Mouse (Mus musculus) retina, embryonic 14.5 days (tissue): Measurements from ENCODE around the gene Cbl.

Source experiments
- DNase-seq: peaks from one replicate; pipeline ENCODE4 v3.0.0-alpha.2; 2015; ENCODE audit warnings: low spot score

Gene Cbl

DNA sequence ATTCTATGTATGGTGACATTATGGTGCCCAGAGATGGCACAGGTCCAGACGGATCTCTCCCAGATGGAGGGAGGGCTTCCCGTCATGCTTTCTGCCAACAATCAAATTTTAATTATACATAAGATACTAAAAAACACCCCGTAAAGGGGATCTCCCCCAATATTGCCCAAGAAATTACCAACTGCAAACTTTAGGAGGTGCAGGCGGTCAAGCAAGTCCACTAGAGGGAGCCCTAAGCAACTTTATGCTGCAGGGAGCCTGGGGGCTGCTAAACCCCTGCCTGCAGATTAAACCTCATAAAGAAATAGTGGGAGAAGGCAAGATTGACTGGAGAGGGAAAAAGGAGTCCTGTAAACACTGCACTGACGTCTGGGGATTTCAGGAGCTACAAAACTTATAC, 5.6 kb upstream of the Cbl start:
- DNase-seq, result peak; percentile 90

- no peak for DNase-seq
Observed at GRCm38 (mm10) chr9:44238501-44239190, 4.8 kb upstream of the Cbl start.

DNA sequence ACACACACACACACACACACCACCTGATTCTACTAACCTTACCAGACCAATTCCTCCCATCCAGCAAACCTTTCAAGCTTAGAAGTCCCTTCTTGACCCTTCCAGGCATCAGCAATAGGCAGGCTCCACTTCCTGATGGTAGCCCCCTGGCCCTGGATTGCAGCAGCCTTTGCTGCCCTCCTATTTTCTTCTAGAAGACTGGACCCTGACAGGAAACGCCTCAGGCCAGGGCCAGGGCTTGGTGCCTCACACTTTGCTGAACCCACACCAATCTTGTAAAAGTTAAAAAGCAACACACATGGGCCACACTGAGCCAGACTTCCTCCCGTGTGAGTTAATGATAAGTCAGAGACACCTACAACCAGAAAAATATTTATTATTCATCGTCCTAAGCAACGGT, 3.3 kb upstream of the Cbl start:
- DNase-seq, result no peak

DNA sequence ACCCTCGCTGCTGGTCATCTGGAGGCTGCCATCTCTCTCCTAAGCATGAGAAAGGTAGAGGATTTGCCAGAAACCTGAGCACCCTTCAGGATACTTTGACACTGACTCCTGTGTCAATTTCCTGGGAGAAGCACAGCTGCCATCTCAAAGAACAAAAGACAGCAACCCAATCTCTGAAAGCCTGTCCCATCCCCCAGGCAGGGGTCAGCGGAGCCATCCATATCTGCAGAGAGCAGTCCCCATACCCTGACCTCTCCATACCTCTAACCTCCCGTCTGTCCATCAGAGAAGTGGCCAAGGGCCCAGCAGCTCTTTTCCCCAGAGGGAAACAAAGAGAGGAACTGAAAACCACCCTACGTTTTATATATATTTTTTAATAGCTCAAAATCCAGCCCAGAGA, 2.8 kb upstream of the Cbl start:
- no peak for DNase-seq

DNA sequence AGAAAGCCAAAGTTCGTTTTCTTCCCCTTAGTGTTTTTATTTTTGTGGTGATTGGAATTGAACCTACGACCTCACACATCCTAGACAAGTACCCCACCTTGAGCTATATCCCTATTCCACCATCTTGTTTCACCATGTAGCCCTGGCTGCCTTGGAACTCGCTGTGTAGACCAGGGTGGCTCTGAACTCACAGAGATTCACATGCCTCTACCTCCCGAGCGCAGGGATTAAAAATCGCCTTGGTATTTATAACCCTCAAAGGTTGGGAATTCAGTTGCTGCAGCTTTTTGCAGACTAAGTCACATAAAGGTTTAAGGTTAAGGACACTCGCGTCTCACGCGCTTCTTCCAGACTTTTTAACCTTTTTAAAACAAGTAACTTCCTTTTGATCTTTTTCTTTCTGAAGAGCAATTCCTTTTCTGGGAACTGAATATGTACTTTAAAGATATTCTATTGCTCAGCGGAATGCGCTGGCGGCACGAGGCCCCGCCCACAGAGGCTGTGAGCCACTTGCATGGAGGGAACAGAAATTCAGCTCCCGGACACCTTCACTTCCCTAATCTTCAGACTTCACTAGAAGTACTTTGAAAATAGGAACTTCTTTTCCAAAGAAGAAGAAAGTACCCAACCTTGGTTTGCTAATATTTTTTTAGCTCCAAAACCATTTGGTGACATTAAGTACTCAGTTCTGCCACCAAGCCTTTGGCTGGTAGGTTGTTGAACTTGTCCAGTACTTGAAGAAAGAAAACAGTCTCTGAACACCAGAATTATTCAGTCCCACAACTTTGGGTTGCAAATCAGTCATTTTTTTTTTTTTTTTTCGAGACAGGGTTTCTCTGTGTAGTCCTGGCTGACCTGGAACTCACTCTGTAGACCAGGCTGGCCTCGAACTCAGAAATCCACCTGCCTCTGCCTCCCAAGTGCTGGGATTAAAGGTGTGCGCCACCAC, 904 bp upstream of the Cbl start:
- peak; percentile 19 for DNase-seq

GRCm38 (mm10) chr9:44233021-44233801, 638 bp downstream of the Cbl start:
- DNase-seq, result peak; percentile 15

- DNase-seq, result no peak
Observed at GRCm38 (mm10) chr9:44231609-44232008, 2.2 kb downstream of the Cbl start.

DNA sequence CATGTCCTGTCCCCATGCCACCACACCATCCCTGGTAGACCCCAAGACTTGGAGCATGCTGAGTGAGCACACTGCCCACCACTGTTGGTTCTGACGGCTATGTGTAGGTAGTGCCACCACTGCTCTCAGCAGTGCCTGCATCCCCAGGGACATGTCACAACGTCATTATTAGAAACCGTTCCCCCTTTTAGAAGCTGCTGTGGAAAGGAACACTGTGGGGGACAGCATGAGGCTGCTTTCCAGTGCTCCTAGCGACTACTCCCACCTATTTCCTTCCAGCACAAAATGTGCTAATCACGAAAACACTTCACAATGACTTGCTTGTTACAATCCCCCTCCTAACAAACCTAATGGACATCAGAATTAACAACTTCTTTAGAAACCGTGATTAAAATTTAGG, 7.9 kb downstream of the Cbl start:
- no peak for DNase-seq

DNA sequence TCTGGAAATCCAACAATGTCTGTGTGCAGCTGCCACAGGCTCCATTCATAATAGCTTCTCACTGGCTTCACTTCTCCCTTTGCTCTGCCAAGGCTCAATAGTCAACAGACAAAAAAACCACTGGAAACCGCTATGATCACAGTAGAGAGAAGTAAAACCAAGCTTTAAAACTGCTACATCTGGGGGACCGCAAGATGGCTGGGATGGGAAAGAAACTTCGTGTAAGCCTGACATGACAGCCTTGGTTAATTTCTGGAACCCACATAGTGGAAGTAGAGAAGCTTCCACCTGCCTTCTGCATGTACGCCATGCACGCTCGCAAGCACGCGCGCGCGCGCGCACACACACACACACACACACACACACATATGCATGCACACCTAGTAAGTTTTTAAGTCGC, 20.3 kb downstream of the Cbl start:
- no peak for DNase-seq

DNA sequence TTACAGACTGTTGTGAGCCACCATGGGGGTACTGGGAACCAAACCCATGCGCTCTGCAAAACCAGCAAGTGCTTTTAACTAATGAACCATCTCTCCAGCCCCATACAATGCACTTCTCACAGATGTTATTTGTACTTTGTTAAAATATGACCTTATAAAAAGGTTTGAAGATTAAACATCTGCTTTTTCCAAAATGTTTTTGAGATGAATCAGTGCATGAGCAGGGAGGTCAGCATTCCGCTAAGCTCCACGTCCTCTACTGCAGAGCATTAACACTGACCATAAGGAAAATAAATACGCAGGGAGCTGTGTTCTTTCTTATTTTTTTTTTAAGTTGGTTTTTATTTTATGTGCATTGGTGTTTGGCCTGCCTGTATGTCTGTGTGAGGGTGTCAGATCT, 21.4 kb downstream of the Cbl start:
- no peak for DNase-seq

DNA sequence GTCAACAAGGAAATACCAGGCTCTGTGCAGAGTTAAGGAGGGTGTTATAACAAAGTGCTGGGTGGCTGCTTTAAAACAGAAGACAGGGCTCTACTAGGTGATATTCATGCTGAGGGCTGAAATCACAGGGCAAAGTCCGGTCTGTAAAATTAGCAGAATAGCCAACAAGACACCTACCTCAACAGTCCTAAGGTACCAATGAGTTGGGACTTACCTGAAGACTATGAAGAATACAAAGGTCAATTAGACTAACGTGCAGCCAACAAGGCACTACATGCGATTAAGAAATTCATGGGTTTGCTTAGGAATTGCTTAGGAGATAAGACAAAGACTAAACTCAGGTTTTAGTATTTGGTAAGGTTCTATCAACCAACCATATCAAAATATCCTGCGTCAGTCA, 24.4 kb downstream of the Cbl start:
- no peak for DNase-seq

DNA sequence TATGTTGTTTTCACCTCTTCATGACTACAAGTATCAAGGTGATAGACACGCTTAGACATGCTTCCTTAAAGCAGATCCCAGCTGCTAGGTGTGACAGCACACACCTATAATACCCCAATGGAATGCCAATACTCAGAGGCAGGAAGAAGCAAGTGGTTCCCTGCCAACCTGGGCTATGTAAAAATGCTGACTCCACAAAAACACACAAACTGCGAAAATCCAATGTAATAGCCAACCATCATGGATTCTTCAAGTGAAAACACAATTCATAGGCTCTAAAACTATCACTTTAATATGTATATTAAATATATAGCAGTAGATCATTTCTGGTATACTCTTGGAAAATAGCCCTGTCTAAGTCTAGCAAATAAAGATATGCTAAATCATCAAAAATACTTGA, 26.0 kb downstream of the Cbl start:
- DNase-seq, result no peak

GRCm38 (mm10) chr9:44200458-44200857, 33.4 kb downstream of the Cbl start:
- DNase-seq, result no peak

- no peak for DNase-seq
Observed at GRCm38 (mm10) chr9:44199580-44199979, 34.3 kb downstream of the Cbl start.

GRCm38 (mm10) chr9:44199166-44199565, 34.7 kb downstream of the Cbl start:
- DNase-seq, result no peak

GRCm38 (mm10) chr9:44196354-44196753, 37.5 kb downstream of the Cbl start:
- DNase-seq, result no peak

DNA sequence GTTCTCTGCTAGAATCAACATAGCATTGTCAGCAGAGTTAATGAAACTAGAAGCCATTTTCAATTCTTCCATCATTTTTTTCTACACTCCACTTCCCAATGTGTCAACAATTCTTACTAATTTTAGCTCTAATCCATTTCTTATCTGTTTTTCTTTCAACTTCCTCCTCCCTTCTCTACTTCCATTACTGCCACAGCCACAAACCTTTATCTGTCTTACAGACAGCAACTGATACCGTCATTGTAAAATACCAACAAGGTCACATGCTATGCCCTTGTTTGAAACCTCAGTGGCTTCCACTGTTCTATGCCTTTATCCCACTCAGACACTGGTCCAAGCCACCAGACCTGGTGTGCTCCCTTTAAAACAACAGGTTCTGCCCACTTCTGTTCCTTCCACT, 39.8 kb downstream of the Cbl start:
- no peak for DNase-seq

DNA sequence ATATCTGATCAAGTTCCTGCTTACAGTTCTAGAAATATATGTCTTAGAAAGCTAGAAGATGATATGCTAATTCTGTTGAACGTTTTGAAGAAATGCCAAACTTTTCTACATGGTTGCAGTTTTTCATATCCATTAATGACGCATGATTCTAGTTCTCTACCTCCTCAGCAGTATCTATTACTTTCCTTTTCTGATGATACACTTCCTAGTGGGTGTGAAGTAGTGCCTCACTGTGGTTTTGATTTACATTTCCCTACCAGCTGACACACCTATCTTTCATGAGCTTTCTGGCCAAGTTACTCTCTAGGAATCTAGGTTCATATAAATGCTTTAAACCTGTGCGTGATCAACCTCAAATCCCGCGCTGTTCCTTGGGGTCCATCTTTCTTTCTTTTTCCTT, 41.1 kb downstream of the Cbl start:
- DNase-seq, result no peak

GRCm38 (mm10) chr9:44192312-44192711, 41.5 kb downstream of the Cbl start:
- no peak for DNase-seq

DNA sequence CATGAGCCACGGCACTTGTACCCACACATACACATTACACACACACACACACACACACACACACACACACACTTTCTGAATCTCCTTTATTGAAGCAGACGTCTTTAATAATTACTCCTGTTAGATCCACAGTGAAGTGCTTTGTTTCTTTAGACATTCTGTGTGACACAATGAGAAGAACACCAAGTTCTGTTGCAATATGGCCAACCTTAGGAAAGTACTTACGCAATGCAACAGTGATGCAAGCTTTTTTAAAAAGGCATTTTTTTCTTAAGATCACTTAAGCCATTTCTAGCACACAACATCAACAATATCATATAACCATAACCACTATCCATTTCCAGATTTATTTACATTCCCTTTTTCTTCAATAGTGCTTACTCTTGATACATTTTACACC, 42.7 kb downstream of the Cbl start:
- no peak for DNase-seq

DNA sequence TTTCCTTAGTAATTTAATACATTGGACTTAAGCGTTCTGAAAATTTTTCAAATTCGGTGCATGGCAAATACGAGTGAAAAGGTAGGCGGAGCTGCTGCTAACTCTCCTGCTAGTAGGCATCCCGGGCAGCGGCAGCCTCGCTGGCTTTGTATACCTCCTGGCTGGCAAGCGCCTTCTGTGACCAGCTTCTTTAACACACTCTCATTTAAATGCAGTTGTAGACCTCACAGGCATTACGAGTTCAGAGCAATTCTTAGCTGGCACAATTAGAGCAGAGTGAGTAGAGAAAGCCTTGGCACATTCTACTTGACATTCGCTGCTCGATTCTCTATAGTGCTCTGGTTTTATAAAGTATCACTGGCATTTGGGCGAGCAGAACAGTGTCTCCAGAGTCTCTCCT, 45.6 kb downstream of the Cbl start:
- DNase-seq, result no peak

DNA sequence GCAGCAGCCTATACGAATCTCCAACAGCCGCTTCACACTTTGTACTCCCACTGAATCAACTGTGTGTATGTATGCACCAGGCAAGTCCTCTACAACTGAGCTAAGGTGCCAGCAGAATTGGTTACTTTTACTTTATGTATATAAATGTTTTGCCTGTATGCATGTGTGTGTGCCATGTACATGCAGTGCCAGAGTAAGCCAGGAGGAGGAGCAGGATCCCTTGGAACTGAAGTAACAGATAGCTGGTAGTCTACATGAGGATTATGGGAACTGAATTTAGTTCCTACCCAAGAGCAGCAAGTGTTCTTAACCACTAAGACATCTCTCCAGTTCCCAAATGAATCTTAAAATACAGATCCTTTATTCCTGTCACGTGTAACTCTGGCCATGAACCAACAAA, 51.6 kb downstream of the Cbl start:
- DNase-seq, result no peak

GRCm38 (mm10) chr9:44181537-44181936, 52.3 kb downstream of the Cbl start:
- DNase-seq, result no peak
